Mouse (Mus musculus) layer of hippocampus, postnatal 25 days (tissue): ENCODE measurements around the gene Nbeal1. TPM values are rescaled to one million over a fixed set of nuclear protein-coding genes. Genes with fewer than 3 reads are reported as not detected.

Experiments
- DNase-seq, 2 experiments: peaks; one replicate each; pipeline ENCODE4 v3.0.0; 2022; ENCODE audit warnings: mixed read lengths in 2 of 2, low spot score in 1 of 2; ENCODE audit errors: extremely low spot score in 1 of 2
- total RNA-seq, 2 experiments: library from RNA; stranded (reverse); gene quantifications; 2 replicates each; pipeline ENCODE4 v1.2.3; 2021

Nbeal1 gene
- total RNA-seq, 2 experiments from 2014 or later = 17.0 to 21.1 TPM

DNA sequence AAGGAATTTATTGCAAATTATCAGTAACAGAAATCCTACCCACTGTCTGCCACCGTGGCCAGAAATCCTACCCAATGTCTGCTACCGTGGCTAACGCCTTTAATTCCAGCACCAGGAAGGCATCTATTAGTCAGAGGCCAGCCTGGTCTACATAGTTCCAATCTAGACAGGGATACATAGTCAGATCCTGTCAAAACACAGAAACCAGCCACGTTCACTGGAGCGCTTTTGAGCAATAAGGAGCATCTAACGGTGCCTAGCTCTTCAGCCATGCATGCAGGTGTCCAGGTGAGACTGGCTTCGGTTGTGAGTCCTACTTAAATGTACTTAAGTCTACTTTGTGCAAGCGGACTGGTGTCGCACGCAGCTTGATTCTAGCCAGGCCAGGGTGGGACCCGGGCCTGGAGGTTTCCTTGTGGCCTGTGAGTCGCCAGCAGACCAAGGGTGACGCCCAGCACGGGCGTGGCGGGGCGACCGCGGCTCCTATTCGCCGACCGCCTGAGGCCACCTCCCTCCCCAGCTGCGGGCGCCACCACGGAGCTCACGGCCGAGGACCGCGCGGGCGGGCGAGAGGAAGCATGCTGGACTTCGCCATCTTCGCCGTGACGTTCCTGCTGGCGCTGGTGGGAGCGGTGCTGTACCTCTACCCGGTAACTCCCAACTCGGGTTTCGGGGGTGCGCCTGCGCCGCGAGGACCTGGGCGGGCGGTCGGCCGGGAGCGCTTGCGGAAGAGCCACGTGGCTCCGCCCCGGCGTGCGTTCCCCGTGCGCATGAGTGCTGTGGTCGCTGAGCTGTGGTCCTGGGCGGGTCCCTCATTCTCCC is 162.6 kb downstream of the Nbeal1 start, which contains the start of gene Cyp20a1:
Gene Cyp20a1, plus strand, starts transcription at position 516 of the 822 bp plus-strand sequence.
- peak; percentile 81 to 92 for DNase-seq

DNA sequence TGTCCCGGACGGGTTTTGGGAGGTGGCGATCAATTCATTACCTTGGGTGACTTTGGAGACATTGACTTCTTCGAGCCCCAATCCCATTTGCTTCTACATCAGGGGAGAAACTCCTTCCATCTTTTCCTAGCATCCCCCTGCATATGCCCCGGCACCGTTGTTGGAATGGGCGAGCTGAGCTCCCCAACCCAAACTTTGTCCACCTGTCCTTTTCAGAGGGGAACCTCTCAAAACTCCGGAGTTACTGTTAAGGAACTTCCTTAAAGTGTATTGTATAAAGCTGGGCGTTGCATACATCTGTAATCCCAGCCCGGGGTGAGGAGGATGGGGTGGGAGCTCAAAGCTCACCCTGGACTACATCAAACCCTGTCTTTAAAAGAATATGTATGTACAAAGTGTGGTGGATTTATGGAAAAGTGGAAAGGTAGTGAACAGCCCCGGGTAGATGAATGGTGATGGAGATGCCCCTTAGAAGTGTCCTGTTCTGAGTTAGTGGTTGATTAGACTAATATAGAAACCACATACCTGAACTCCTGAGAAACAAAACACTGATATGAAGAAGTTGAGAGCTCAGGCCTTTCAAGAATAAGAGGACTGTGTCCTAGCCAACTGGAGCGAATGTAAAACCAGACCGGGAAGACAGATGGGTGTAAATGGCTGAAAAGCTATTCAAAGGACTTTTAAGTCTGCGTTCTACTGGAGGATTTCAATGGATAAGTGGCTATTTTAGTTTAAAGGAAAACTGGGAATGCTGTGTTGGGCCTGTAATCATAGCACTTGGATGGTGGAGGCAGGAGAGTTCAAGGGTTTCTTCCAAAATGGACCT is 163.4 kb downstream of the Nbeal1 start:
- no peak for DNase-seq

DNA sequence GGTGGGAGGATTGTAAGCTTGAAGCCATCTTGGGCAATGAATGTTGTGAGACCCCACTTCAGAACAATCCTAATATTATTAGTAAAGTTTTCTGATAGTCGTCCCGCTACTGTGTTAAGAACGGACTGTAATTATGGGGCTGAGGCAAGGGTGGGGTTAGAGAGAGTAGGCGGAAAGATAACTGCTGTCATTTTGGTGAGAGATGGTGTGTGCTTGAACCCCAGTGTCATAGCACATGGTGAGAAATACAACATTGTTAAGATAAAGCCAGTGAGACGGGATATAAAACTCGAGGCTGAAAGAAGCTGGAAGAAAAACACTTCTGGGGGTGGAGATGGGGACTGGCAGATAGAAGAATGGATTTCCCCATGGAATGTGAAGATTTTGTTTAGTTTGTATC is 164.3 kb downstream of the Nbeal1 start:
- no peak for DNase-seq

DNA sequence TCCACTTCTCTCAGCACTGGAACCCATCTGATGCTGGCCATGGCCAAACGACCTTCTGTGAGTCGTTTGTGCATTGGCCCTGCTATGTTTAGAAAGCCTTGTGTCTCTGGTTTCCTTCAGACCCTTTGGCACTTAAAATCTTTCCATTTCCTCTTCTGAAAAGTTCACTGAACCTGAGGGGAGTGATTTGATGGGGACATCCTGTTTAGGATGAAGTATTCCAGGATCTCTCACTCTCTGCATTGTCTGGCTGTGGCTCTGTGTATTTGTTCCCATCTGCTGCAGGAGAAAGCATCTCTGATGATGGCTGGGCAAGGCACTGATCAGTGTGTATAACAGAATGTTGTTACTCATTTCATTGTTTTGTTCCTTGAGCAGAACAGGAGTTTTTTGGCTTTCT is 165.3 kb downstream of the Nbeal1 start:
- no peak for DNase-seq

DNA sequence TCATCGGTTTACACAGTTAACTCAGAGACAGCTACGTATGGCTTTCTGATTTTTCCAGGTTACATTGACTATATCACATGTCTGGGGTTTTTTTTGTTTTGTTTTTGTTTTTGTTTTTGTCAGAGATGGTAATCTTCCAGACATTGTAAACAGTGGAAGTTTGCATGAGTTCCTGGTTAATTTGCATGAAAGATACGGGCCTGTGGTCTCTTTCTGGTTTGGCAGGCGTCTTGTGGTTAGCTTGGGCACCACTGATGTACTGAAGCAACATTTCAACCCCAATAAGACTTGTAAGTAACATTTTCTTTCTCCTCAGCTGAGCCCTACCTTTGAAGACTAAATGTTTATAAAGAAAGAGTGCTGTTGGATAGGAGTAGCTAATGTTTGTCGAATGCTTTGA is 172.4 kb downstream of the Nbeal1 start:
- DNase-seq = no peak

DNA sequence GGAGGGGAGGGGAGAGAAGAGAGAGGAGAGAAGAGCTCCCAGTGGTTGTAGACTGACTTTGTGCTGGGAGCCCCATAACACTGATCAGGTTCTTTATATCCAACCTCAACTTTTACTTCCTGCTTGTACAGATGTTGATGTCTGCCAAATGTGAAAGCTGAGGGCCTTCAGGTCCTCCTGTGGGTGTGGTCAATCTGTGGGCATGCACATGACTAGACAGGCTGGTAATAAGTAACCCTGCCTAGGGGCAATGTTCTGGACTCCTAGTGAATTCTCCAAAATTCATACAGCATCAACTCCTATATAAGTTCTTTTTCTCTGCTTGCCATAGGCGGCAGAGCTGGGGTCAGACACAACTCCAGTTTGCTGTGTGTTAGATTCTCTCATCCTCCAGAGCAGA is 181.2 kb downstream of the Nbeal1 start:
- no peak for DNase-seq

DNA sequence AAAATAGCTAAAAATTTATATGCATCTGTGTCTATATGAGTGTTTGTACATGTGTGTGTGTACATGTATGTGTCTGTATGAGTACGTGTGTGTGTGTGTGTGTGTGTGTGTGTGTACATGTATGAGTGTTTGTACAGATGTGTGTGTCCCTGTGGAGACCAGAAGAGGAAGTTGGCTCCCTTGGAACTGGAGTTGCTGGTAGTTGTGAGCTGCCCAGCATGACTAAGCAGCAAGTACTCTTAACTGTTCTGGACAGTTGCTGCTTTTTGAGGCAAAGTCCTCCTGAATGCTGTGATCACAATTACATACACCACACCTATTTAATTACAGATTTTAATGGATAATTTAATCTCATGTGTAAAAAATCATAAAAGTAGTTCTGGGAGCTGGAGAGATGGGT is 196.2 kb downstream of the Nbeal1 start:
- DNase-seq = no peak

DNA sequence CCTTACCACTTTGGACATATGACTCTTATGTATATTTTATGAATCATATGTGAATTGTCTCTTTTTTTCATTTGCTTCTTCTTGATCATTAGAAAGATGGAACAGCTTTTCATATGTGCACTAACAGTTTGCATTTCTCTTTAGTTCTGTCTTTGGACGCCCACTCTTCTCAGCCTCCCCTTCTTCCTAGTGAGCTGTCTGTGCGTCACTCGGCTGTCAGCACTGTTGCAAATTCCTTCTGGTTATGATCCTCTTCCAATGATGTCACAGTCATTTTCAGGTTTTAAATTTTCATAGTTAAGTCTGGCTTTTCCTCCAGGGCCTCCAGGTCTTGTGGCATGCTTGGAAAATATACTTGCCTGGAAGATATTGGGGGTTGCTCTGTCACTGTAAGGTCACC is 201.5 kb downstream of the Nbeal1 start:
- DNase-seq = no peak

Other genes with a start within 250 kb of the Nbeal1 start
- 10 to 100 TPM; 35.1 to 36.6 TPM for gene Ica1l, start 137.4 kb upstream of the Nbeal1 start, total RNA-seq
- gene Carf, start 82.4 kb upstream of the Nbeal1 start, total RNA-seq = 10 to 100 TPM; 25.6 to 27.9 TPM
- 10 to 100 TPM; 29.4 to 36.1 TPM for gene Wdr12, start 82.0 kb upstream of the Nbeal1 start, total RNA-seq
- gene Cyp20a1, start 162.7 kb downstream of the Nbeal1 start, total RNA-seq = 10 to 100 TPM; 11.9 to 12.2 TPM
- 100 to 1,000 TPM; 352 to 377 TPM for gene Abi2, start 229.0 kb downstream of the Nbeal1 start, total RNA-seq